Mouse (Mus musculus): ENCODE results near the gene Fgf22. TPM values are rescaled to one million over a fixed set of nuclear protein-coding genes. Genes with fewer than 3 reads are reported as not detected.
"Not testable (repeated sequence)": the region's sequence is repeated elsewhere in the genome, so short reads cannot be mapped to it uniquely, and the experiment has no call there.

Gene Fgf22
- polyA plus RNA-seq, 1 experiment from 2014 or later = not detected

- Histone ChIP-seq H3K27ac (ENCODE audit: low read depth) (peak within 1 kb of the TSS; percentile 19), H3K4me3 (ENCODE audit: low read depth, low read length) (peak within 1 kb of the TSS; percentile 55), H3K4me2 (ENCODE audit: low read depth, low read length) (peak within 1 kb of the TSS; percentile 76), H3K9me3 (ENCODE audit: low read length) (no peaks in the 10 kb centered on the region), H3K27me3 (ENCODE audit: insufficient read depth, low read length) (no peaks in the 10 kb centered on the region), H3K4me1 (ENCODE audit: insufficient read depth) (peaks cover 16% of the 10 kb centered on the region), H3K9ac (replicated peaks) (peak within 1 kb of the TSS; percentile 54), H3K36me3 (replicated peaks; ENCODE audit: insufficient read depth, low read length) (peaks cover 13% of the 10 kb centered on the region)
- ATAC-seq = peak; percentile 99
- TF ChIP-seq CTCF (IDR thresholded peaks at IDR 0.05; ENCODE audit: low read depth) = peak; percentile 62
- TF ChIP-seq EP300 (IDR thresholded peaks at IDR 0.05; ENCODE audit: low read depth) = no peak
- 3% methylated on average over 38 of the region's 38 CpGs for WGBS (ENCODE audit: insufficient replicate concordance)
- DNase-seq = peak; percentile 95
These were observed 8.7 kb upstream of the Fgf22 start, which contains the start of gene Polrmt for GRCm38 (mm10) chr10:79745898-79746773. Polrmt (minus strand) TSS chr10:79746581.

DNA sequence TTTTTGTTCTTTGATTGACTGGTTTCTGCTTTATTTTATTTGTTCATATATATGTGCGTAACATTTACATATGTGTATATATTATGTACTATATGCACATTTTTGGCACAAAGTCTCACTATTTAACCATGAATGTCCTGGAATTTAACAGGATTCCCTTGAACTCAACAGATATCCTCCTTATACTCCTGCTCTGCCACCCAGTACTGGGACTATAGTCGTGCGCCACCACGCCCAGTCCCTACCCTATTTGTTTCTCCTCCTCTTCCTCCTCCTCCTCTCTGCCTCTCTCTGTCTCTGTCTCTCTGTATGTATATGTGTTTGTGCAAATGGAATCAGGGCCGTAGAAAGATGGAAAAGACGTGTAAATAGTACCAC, 8.1 kb upstream of the Fgf22 start:
- TF ChIP-seq CTCF (IDR thresholded peaks at IDR 0.05; ENCODE audit: low read depth) (no peak), EP300 (IDR thresholded peaks at IDR 0.05; ENCODE audit: low read depth) (no peak)
- Histone ChIP-seq H3K27me3 (ENCODE audit: insufficient read depth, low read length) (no peaks in the 10 kb centered on the region), H3K4me1 (ENCODE audit: insufficient read depth) (peaks cover 16% of the 10 kb centered on the region), H3K27ac (ENCODE audit: low read depth) (peak overlapping the region; percentile 5; the same call in 1 of the 2 replicates), H3K9me3 (ENCODE audit: low read length) (no peaks in the 10 kb centered on the region), H3K36me3 (replicated peaks; ENCODE audit: insufficient read depth, low read length) (peaks cover 8% of the 10 kb centered on the region), H3K9ac (replicated peaks) (peak overlapping the region; percentile 31; the same call in 1 of the 2 replicates), H3K4me2 (ENCODE audit: low read depth, low read length) (peak overlapping the region; percentile 76), H3K4me3 (ENCODE audit: low read depth, low read length) (peak overlapping the region; percentile 55; the same call in 1 of the 2 replicates)
- ATAC-seq = peak; percentile 46
- 24% methylated on average over 6 of the region's 6 CpGs for WGBS (ENCODE audit: insufficient replicate concordance)
- no peak for DNase-seq

- no peaks in the 10 kb centered on the region for H3K9me3 ChIP-seq (ENCODE audit: low read length)
- WGBS (ENCODE audit: insufficient replicate concordance) = 85% methylated on average over 6 of the region's 6 CpGs
- peaks cover 5% of the 10 kb centered on the region; the same call in 1 of the 2 replicates for H3K36me3 ChIP-seq (replicated peaks; ENCODE audit: insufficient read depth, low read length)
- peaks cover 16% of the 10 kb centered on the region for H3K4me1 ChIP-seq (ENCODE audit: insufficient read depth)
- no peak overlapping the region for H3K4me3 ChIP-seq (ENCODE audit: low read depth, low read length)
- no peaks in the 10 kb centered on the region for H3K27me3 ChIP-seq (ENCODE audit: insufficient read depth, low read length)
- ATAC-seq (no peak), DNase-seq (no peak)
- no peak overlapping the region for H3K27ac ChIP-seq (ENCODE audit: low read depth)
- no peak overlapping the region for H3K9ac ChIP-seq (replicated peaks)
- TF ChIP-seq CTCF (IDR thresholded peaks at IDR 0.05; ENCODE audit: low read depth) (no peak), EP300 (IDR thresholded peaks at IDR 0.05; ENCODE audit: low read depth) (no peak)
- no peak overlapping the region for H3K4me2 ChIP-seq (ENCODE audit: low read depth, low read length)
These were observed 6.4 kb upstream of the Fgf22 start for GRCm38 (mm10) chr10:79748496-79748895.

DNA sequence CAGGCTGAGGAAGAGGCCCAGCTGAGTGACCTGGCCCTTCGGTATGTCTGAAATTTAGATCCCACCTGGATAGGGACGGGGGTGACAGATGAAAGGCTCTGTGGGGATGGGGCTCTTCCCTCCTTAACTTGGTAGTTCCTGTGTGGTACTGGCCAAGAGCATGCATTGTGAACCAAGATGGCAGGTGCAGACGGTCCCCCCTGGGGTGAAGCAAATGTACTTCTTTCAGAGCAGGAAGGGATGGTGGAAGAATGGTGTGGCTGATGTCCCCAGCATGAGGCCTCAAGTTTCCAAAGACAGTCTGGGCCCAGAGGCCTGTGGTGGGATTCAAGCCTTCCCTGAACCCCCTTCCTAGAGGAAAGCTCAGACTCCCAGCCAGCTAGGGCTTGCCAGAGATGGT, 978 bp downstream of the Fgf22 start:
- ATAC-seq (no peak), DNase-seq (no peak)
- H3K27ac ChIP-seq (ENCODE audit: low read depth) = no peak overlapping the region
- peaks cover 5% of the 10 kb centered on the region for H3K4me1 ChIP-seq (ENCODE audit: insufficient read depth)
- peaks cover 21% of the 10 kb centered on the region for H3K36me3 ChIP-seq (replicated peaks; ENCODE audit: insufficient read depth, low read length)
- H3K9ac ChIP-seq (replicated peaks) = no peak overlapping the region
- peaks cover 5% of the 10 kb centered on the region; the same call in 1 of the 2 replicates for H3K27me3 ChIP-seq (ENCODE audit: insufficient read depth, low read length)
- 92% methylated on average over 3 of the region's 3 CpGs for WGBS (ENCODE audit: insufficient replicate concordance)
- TF ChIP-seq EP300 (IDR thresholded peaks at IDR 0.05; ENCODE audit: low read depth) (no peak), CTCF (IDR thresholded peaks at IDR 0.05; ENCODE audit: low read depth) (no peak)
- H3K4me3 ChIP-seq (ENCODE audit: low read depth, low read length) = no peak overlapping the region
- H3K9me3 ChIP-seq (ENCODE audit: low read length) = no peaks in the 10 kb centered on the region
- H3K4me2 ChIP-seq (ENCODE audit: low read depth, low read length) = no peak overlapping the region

- peaks cover 5% of the 10 kb centered on the region for H3K4me1 ChIP-seq (ENCODE audit: insufficient read depth)
- no peak overlapping the region for H3K4me2 ChIP-seq (ENCODE audit: low read depth, low read length)
- TF ChIP-seq EP300 (IDR thresholded peaks at IDR 0.05; ENCODE audit: low read depth) (no peak), CTCF (IDR thresholded peaks at IDR 0.05; ENCODE audit: low read depth) (no peak)
- no peak overlapping the region for H3K9ac ChIP-seq (replicated peaks)
- no peak overlapping the region for H3K27ac ChIP-seq (ENCODE audit: low read depth)
- no peak for ATAC-seq
- peaks cover 5% of the 10 kb centered on the region; the same call in 1 of the 2 replicates for H3K27me3 ChIP-seq (ENCODE audit: insufficient read depth, low read length)
- 89% methylated on average over 24 of the region's 24 CpGs for WGBS (ENCODE audit: insufficient replicate concordance)
- no peak for DNase-seq
- H3K36me3 ChIP-seq (replicated peaks; ENCODE audit: insufficient read depth, low read length) = peaks cover 29% of the 10 kb centered on the region
- no peaks in the 10 kb centered on the region for H3K9me3 ChIP-seq (ENCODE audit: low read length)
- H3K4me3 ChIP-seq (ENCODE audit: low read depth, low read length) = no peak overlapping the region
These were observed 1.8 kb downstream of the Fgf22 start for GRCm38 (mm10) chr10:79756660-79757059.

- H3K9me3 ChIP-seq (ENCODE audit: low read length); H3K9ac ChIP-seq (replicated peaks); H3K4me2 ChIP-seq (ENCODE audit: low read depth, low read length); H3K27me3 ChIP-seq (ENCODE audit: insufficient read depth, low read length); H3K27ac ChIP-seq (ENCODE audit: low read depth); ATAC-seq; H3K4me3 ChIP-seq (ENCODE audit: low read depth, low read length); DNase-seq: not testable (repeated sequence)
- peaks cover 40% of the 10 kb centered on the region for H3K36me3 ChIP-seq (replicated peaks; ENCODE audit: insufficient read depth, low read length)
- 71% methylated on average over 1 of the region's 1 CpGs for WGBS (ENCODE audit: insufficient replicate concordance)
- peaks cover 13% of the 10 kb centered on the region for H3K4me1 ChIP-seq (ENCODE audit: insufficient read depth)
These were observed 4.8 kb downstream of the Fgf22 start for GRCm38 (mm10) chr10:79759675-79760074.

All from liver, postnatal 0 days (tissue).